Mouse (Mus musculus): ENCODE measurements around the gene Zfp282.

The Zfp282 gene

GRCm38 (mm10) chr6:47903587-47903986, 26.6 kb downstream of the Zfp282 start:
- no peak for DNase-seq (ENCODE audit: low spot score)

GRCm38 (mm10) chr6:47904361-47904760, 27.4 kb downstream of the Zfp282 start:
- no peak for DNase-seq (ENCODE audit: low spot score)

GRCm38 (mm10) chr6:47904917-47905695, 28.1 kb downstream of the Zfp282 start:
- DNase-seq (ENCODE audit: low spot score), result no peak

- no peak for DNase-seq (ENCODE audit: low spot score)
These were observed 29.3 kb downstream of the Zfp282 start for GRCm38 (mm10) chr6:47906326-47906725.

DNA sequence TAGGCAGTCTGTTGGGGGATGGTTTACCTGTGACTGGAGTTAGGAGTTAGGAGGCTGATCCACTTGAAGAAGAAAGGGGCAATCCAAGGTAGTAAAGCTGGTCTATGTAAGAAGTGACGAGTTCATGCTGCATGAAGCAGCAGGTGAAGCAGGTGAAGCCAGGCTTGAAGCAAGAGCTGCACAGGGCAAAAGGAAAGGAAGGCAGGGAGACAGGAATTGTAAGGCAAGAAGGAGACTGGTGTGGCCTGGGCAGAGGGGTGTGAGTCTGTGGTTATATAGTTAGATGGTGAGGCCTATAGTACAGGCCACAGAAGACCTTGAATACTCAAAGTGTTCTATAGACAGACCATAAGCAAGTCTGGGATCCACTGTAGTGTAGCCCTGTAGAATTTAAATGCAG, 32.0 kb downstream of the Zfp282 start:
- no peak for DNase-seq (ENCODE audit: low spot score)

DNA sequence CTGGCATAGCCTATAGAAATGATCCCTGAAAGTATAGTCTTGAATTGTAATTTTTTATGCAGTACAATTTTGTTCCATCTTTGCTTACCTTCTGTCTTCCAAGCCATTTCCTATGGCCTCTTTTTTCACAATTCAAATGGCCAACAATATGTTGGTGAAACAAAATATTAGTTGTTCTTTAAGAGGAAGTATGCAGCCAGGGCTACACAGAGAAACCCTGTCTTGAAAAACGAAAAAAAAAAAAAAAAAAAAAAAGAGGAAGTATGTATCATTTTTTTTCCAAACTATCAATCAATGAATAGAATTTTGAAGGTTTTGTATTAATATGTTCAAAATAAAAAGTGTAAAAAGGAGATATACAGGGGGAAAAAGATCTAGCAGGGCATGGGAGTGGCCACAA, 34.6 kb downstream of the Zfp282 start:
- no peak for DNase-seq (ENCODE audit: low spot score)

GRCm38 (mm10) chr6:47912991-47913390, 36.0 kb downstream of the Zfp282 start:
- no peak for DNase-seq (ENCODE audit: low spot score)

GRCm38 (mm10) chr6:47917051-47917450, 40.0 kb downstream of the Zfp282 start:
- no peak for DNase-seq (ENCODE audit: low spot score)

DNA sequence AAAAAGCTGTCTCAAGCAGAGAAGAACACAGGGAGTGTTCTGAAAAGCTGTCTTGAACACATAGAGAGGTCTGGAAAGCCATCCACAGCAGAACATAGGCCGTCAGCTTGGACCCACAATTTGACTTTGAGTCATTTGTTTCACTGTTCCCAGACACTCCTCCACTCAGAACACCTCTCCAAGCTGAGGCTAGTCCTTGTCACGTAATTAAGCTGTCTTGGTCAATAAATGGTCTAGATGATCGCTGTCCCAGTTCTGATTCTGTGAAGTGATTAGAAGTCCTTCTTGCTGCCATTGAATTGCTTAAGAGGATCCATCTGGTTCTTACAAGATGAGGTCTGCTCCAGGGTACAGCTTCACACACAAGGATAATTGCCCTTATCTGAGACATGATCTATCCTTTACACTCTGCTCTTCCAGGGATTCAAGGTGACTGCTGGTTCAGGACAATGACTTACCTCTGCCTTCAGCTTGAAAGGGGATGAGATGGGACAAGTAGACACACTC, 41.8 kb downstream of the Zfp282 start:
- DNase-seq (ENCODE audit: low spot score), result no peak

- DNase-seq (ENCODE audit: low spot score), result no peak
These were observed 42.8 kb downstream of the Zfp282 start for GRCm38 (mm10) chr6:47919646-47920446.

GRCm38 (mm10) chr6:47920447-47921340, 43.7 kb downstream of the Zfp282 start, which contains the start of gene Zfp212:
Zfp212 (plus strand) TSS chr6:47920476.
- peak; percentile 46 for DNase-seq (ENCODE audit: low spot score)

GRCm38 (mm10) chr6:47942461-47942860, 65.5 kb downstream of the Zfp282 start:
- no peak for DNase-seq (ENCODE audit: low spot score)

DNA sequence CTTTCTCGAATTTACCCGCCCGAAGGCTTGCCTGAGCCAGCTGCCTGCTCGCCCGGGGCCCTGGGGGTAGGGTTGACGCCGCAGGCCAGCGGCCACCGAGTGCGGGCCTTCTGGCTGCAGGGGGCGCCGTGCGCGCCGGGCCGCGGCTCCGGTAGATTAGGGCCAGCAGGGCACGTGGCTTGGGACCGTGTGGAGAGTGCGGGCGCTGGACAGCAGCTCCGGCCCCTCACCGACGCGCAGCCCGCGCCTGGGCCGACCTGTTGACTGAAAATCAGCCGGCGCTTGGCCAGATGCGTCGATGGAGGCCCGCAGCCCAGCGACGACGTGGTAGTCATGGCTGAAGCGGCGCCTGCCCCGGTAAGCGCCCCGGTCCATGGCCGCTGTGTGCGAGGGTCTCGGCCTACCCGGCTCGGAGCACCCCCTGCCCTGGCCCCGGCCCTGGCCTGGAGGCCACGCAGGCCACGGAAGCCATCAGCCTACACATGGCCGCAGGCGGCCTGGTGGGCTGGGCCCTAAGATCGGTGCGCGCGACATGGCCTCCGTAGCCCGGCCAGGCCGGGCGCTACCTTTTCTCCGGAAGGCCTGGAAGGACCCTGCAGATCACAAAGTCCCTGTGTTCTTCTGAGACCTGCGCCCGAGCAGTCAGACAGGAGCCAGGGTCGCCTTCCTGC, 66.2 kb downstream of the Zfp282 start:
- no peak for DNase-seq (ENCODE audit: low spot score)

GRCm38 (mm10) chr6:47943721-47944120, 66.7 kb downstream of the Zfp282 start:
- no peak for DNase-seq (ENCODE audit: low spot score)

DNA sequence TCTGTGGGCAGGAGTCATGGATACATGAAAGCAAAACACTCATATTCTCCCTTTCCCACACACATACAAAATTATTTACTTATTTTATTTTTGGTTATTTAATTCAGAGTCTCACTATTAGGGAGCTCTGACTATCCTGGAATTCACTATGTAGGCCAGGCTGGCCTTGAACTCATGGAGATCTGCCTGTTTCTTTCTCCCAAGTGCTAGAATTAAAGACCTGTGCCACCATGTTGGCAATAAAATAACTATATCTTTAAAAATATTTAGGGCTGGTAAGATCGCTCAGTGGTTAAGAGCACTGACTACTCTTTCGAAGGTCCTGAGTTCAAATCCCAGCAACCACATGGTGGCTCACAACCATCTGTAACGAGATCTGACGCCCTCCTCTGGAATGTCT, 70.4 kb downstream of the Zfp282 start:
- DNase-seq (ENCODE audit: low spot score), result no peak

- peak; percentile 76 for DNase-seq (ENCODE audit: low spot score)
These were observed 76.3 kb downstream of the Zfp282 start, which contains the start of gene Zfp956 for GRCm38 (mm10) chr6:47953191-47953726. Zfp956 (plus strand) TSS chr6:47953390.

- no peak for DNase-seq (ENCODE audit: low spot score)
These were observed 77.4 kb downstream of the Zfp282 start for GRCm38 (mm10) chr6:47954425-47954824.

DNA sequence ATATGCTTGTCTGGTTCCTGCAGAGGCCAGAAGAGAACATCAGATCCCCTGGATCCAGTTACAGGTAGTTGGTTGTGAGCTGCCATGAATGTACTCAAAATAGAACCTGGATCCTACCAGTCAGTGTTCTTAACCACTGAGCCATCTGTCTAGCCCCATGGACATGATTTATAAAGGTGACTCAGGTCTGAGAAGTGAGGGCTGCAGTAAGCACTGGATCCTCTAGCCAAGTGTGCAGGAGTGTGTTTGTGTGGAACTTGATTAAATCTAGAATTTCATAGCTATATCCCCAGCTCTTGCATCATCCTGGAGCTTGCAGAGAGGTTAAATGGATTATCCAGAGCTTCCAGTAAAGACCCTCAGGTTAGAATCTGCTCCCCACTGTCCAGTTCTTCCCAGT, 80.8 kb downstream of the Zfp282 start:
- no peak for DNase-seq (ENCODE audit: low spot score)

Data from urinary bladder, postnatal 10 days (tissue).